Mouse (Mus musculus) CH12F3 (cell line): ENCODE results near the gene Syn3.

Source experiments
- in situ Hi-C: fragments of 300-500 bp; cut with MboI; formaldehyde crosslinking; loops from 2 replicates; pipeline ENCODE4 v1.14.3; 2020; ENCODE audit warnings: low sequenced_read_pairs

Syn3 gene

GRCm38 (mm10) chr10:86375903-86376302 is 122.8 kb downstream of the Syn3 start:
- in situ Hi-C loops: no loop called here

- in situ Hi-C loops: no loop called here
Observed at GRCm38 (mm10) chr10:86374061-86374460, 124.6 kb downstream of the Syn3 start.

GRCm38 (mm10) chr10:86371561-86371960 is 127.1 kb downstream of the Syn3 start:
- in situ Hi-C loops: no loop called here

- in situ Hi-C loops: no loop called here
Observed at GRCm38 (mm10) chr10:86369346-86369745, 129.3 kb downstream of the Syn3 start.

- in situ Hi-C loops: no loop called here
Observed at GRCm38 (mm10) chr10:86368811-86369210, 129.9 kb downstream of the Syn3 start.

GRCm38 (mm10) chr10:86367346-86367745 is 131.3 kb downstream of the Syn3 start:
- in situ Hi-C loops: no loop called here

GRCm38 (mm10) chr10:86365632-86366092 is 133.0 kb downstream of the Syn3 start:
- in situ Hi-C loops: no loop called here

- in situ Hi-C loops: no loop called here
Observed at GRCm38 (mm10) chr10:86363669-86364309, 134.9 kb downstream of the Syn3 start.

GRCm38 (mm10) chr10:86359699-86360098 is 139.0 kb downstream of the Syn3 start:
- in situ Hi-C loops: no loop called here

GRCm38 (mm10) chr10:86359208-86359607 is 139.5 kb downstream of the Syn3 start:
- in situ Hi-C loops: no loop called here

- in situ Hi-C loops: no loop called here
Observed at GRCm38 (mm10) chr10:86358307-86358975, 140.3 kb downstream of the Syn3 start.

- in situ Hi-C loops: no loop called here
Observed at GRCm38 (mm10) chr10:86356819-86357563, 141.7 kb downstream of the Syn3 start.

- in situ Hi-C loops: no loop called here
Observed at GRCm38 (mm10) chr10:86352521-86352920, 146.2 kb downstream of the Syn3 start.

- in situ Hi-C loops: no loop called here
Observed at GRCm38 (mm10) chr10:86351287-86351686, 147.4 kb downstream of the Syn3 start.

- in situ Hi-C loops: no loop called here
Observed at GRCm38 (mm10) chr10:86346235-86346840, 152.4 kb downstream of the Syn3 start.

- in situ Hi-C loops: no loop called here
Observed at GRCm38 (mm10) chr10:86345645-86346044, 153.1 kb downstream of the Syn3 start.

GRCm38 (mm10) chr10:86344654-86345053 is 154.0 kb downstream of the Syn3 start:
- in situ Hi-C loops: no loop called here

GRCm38 (mm10) chr10:86343931-86344330 is 154.8 kb downstream of the Syn3 start:
- in situ Hi-C loops: no loop called here

GRCm38 (mm10) chr10:86343362-86343761 is 155.3 kb downstream of the Syn3 start:
- in situ Hi-C loops: no loop called here

GRCm38 (mm10) chr10:86342713-86343112 is 156.0 kb downstream of the Syn3 start:
- in situ Hi-C loops: no loop called here

GRCm38 (mm10) chr10:86342151-86342550 is 156.5 kb downstream of the Syn3 start:
- in situ Hi-C loops: no loop called here
